Mouse (Mus musculus) forebrain, embryonic 14.5 days (tissue): ENCODE data around the gene Rhoj. TPM values are rescaled to one million over a fixed set of nuclear protein-coding genes. Genes with fewer than 3 reads are reported as not detected.

Experiments used
- ATAC-seq: fragments of 200-750 bp; cut with Nextera tagmentation; 2 replicates; pipeline ENCODE4 v1.8.0; 2017; ENCODE audit warnings: mild to moderate bottlenecking, moderate library complexity
- DNase-seq: peaks from one replicate; pipeline ENCODE4 v3.0.0-alpha.2; 2015; ENCODE audit warnings: low spot score
- H3K27ac ChIP-seq: fragments of 300-500 bp; sonication (generic); 2 replicates; pipeline ENCODE4 v1.5.1; 2014; ENCODE audit warnings: low read depth, mild to moderate bottlenecking, control low read depth, low read length, moderate library complexity
- H3K27me3 ChIP-seq: fragments of 300-500 bp; sonication (generic); replicated peaks from 2 replicates; pipeline ENCODE4 v1.6.1; 2014; ENCODE audit warnings: low read length, control low read depth, mixed read lengths; ENCODE audit not compliant: control insufficient read depth, insufficient read depth
- H3K36me3 ChIP-seq: fragments of 300-500 bp; sonication (generic); 2 replicates; pipeline ENCODE4 v1.6.1; 2014; ENCODE audit warnings: low read length, control low read depth; ENCODE audit not compliant: control insufficient read depth, insufficient read depth
- H3K4me1 ChIP-seq: fragments of 300-500 bp; sonication (generic); 2 replicates; pipeline ENCODE4 v1.6.1; 2014; ENCODE audit warnings: antibody characterized with exemption, low read length, control low read depth; ENCODE audit not compliant: control insufficient read depth, insufficient read depth
- H3K4me2 ChIP-seq: fragments of 300-500 bp; sonication (generic); 2 replicates; pipeline ENCODE4 v1.6.1; 2014; ENCODE audit warnings: mild to moderate bottlenecking, control low read depth, low read length
- H3K4me3 ChIP-seq: fragments of 300-500 bp; sonication (generic); 2 replicates; pipeline ENCODE4 v1.5.1; 2014; ENCODE audit warnings: low read depth, low read length, control low read depth
- H3K9ac ChIP-seq: fragments of 300-500 bp; sonication (generic); 2 replicates; pipeline ENCODE4 v1.6.1; 2014; ENCODE audit warnings: mild to moderate bottlenecking, low read length, control low read depth, moderate library complexity
- H3K9me3 ChIP-seq: fragments of 300-500 bp; sonication (generic); replicated peaks from 2 replicates; pipeline ENCODE4 v1.6.1; 2016; ENCODE audit warnings: low read length, control low read depth, mixed read lengths; ENCODE audit not compliant: control insufficient read depth
- WGBS: fragments of 180-500 bp; shearing (Covaris S2); extraction: QIAGEN DNeasy Blood & Tissue Kit; methylation state at CpG from one replicate; pipeline ENCODE4 v1.1.7; 2014; 5-methylcytosine and 5-hydroxymethylcytosine counted together
- polyA plus RNA-seq: library from polyadenylated mRNA; unstranded; fragments of >200 nt; fragmentation: Nextera tagmentation; extraction: Ambion mirVana; gene quantifications from 2 replicates; pipeline ENCODE4 v1.2.1, GENCODE M21; 2014

Rhoj gene
- polyA plus RNA-seq, 1 experiment from 2014 or later = 22.5 TPM

GRCm38 (mm10) chr12:75369418-75369851 is 61.3 kb downstream of the Rhoj start:
- DNase-seq (no peak), ATAC-seq (no peak)
- Histone ChIP-seq H3K4me2 (no peak overlapping the region), H3K4me3 (no peak overlapping the region), H3K27me3 (no peaks in the 10 kb centered on the region), H3K9me3 (no peaks in the 10 kb centered on the region), H3K36me3 (no peaks in the 10 kb centered on the region), H3K9ac (no peak overlapping the region), H3K4me1 (no peaks in the 10 kb centered on the region), H3K27ac (no peak overlapping the region)
- WGBS = 86% methylated on average over 2 of the region's 2 CpGs

- Histone ChIP-seq H3K4me3 (no peak overlapping the region), H3K4me2 (no peak overlapping the region), H3K9me3 (no peaks in the 10 kb centered on the region), H3K27me3 (no peaks in the 10 kb centered on the region), H3K27ac (no peak overlapping the region), H3K36me3 (no peaks in the 10 kb centered on the region), H3K9ac (no peak overlapping the region), H3K4me1 (no peaks in the 10 kb centered on the region)
- ATAC-seq (no peak), DNase-seq (no peak)
- WGBS = 91% methylated on average over 10 of the region's 10 CpGs
Measured at GRCm38 (mm10) chr12:75374437-75374836, 66.3 kb downstream of the Rhoj start.

GRCm38 (mm10) chr12:75375060-75375459 is 66.9 kb downstream of the Rhoj start:
- DNase-seq = no peak
- Histone ChIP-seq H3K27me3 (no peaks in the 10 kb centered on the region), H3K4me1 (no peaks in the 10 kb centered on the region), H3K4me3 (no peak overlapping the region), H3K9me3 (no peaks in the 10 kb centered on the region), H3K9ac (no peak overlapping the region), H3K27ac (no peak overlapping the region), H3K36me3 (no peaks in the 10 kb centered on the region), H3K4me2 (no peak overlapping the region)
- no peak for ATAC-seq
- 89% methylated on average over 12 of the region's 12 CpGs for whole genome bisulfite sequencing

DNA sequence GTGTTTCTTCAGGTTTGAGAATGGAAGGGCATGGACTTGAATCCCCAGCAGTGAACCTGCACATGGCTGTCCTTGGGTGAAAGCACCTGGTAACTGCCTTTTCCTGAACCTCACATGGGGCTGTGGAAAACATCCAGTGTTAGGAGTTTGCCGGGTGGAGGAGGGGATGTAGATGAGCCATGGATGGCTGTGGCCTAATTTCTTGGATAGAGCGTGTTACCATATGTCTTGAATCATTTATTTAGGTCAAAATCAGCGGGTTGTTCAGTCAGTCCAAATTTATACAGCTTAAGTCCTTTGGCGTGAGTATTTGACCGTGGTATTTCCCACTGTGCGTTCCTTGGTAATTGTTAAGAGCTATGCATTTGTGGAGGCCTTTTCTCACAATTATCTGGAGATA is 68.0 kb downstream of the Rhoj start:
- 85% methylated on average over 6 of the region's 6 CpGs for WGBS
- Histone ChIP-seq H3K36me3 (no peaks in the 10 kb centered on the region), H3K9ac (no peak overlapping the region), H3K4me3 (no peak overlapping the region), H3K27ac (no peak overlapping the region), H3K9me3 (no peaks in the 10 kb centered on the region), H3K27me3 (no peaks in the 10 kb centered on the region), H3K4me2 (no peak overlapping the region), H3K4me1 (no peaks in the 10 kb centered on the region)
- ATAC-seq (no peak), DNase-seq (no peak)

DNA sequence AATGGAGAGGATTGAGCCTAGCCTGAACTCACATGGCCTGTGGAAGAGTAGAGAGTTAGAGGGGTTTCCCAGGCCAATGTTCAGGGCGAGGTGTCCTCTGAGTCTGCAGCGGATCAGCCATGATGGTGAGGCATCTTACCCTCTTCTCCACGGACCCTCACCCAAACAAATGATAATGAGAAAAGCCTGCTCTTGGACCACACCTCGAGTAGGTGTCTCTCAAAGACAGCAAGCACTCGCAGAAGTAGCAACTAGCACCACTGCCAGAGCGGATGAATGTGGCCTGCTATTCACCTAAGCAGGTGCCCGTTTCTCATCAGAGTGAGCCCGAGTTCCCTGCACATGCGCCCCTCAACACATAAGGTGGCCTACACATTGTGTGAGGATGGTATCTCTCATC is 78.6 kb downstream of the Rhoj start:
- H3K4me1 ChIP-seq = no peaks in the 10 kb centered on the region
- DNase-seq (no peak), ATAC-seq (no peak)
- no peak overlapping the region for H3K9ac ChIP-seq
- no peaks in the 10 kb centered on the region for H3K36me3 ChIP-seq
- no peak overlapping the region for H3K4me2 ChIP-seq
- H3K4me3 ChIP-seq = no peak overlapping the region
- H3K27me3 ChIP-seq = no peaks in the 10 kb centered on the region
- no peak overlapping the region for H3K27ac ChIP-seq
- WGBS = 93% methylated on average over 9 of the region's 9 CpGs
- no peaks in the 10 kb centered on the region for H3K9me3 ChIP-seq

- Histone ChIP-seq H3K4me2 (no peak overlapping the region), H3K4me1 (no peaks in the 10 kb centered on the region), H3K9me3 (no peaks in the 10 kb centered on the region), H3K27ac (no peak overlapping the region), H3K9ac (no peak overlapping the region), H3K27me3 (no peaks in the 10 kb centered on the region), H3K36me3 (no peaks in the 10 kb centered on the region), H3K4me3 (no peak overlapping the region)
- WGBS = 86% methylated on average over 8 of the region's 8 CpGs
- DNase-seq (no peak), ATAC-seq (no peak)
Measured at GRCm38 (mm10) chr12:75387156-75387555, 79.0 kb downstream of the Rhoj start.

- Histone ChIP-seq H3K4me3 (no peak overlapping the region), H3K27ac (no peak overlapping the region), H3K4me1 (no peaks in the 10 kb centered on the region), H3K9ac (no peak overlapping the region), H3K27me3 (no peaks in the 10 kb centered on the region), H3K4me2 (no peak overlapping the region), H3K9me3 (no peaks in the 10 kb centered on the region), H3K36me3 (no peaks in the 10 kb centered on the region)
- ATAC-seq = no peak
- WGBS = 95% methylated on average over 15 of the region's 15 CpGs
- no peak for DNase-seq
Measured at GRCm38 (mm10) chr12:75387846-75388245, 79.7 kb downstream of the Rhoj start.

- H3K9me3 ChIP-seq = no peaks in the 10 kb centered on the region
- H3K27ac ChIP-seq = no peak overlapping the region
- no peaks in the 10 kb centered on the region for H3K4me1 ChIP-seq
- no peak overlapping the region for H3K4me3 ChIP-seq
- no peaks in the 10 kb centered on the region for H3K36me3 ChIP-seq
- DNase-seq (no peak), ATAC-seq (no peak)
- H3K4me2 ChIP-seq = no peak overlapping the region
- no peaks in the 10 kb centered on the region for H3K27me3 ChIP-seq
- WGBS = 92% methylated on average over 9 of the region's 9 CpGs
- H3K9ac ChIP-seq = no peak overlapping the region
Measured at GRCm38 (mm10) chr12:75388521-75388920, 80.4 kb downstream of the Rhoj start.

GRCm38 (mm10) chr12:75389308-75390135 is 81.4 kb downstream of the Rhoj start:
- H3K9me3 ChIP-seq = no peaks in the 10 kb centered on the region
- no peak overlapping the region for H3K9ac ChIP-seq
- H3K27me3 ChIP-seq = no peaks in the 10 kb centered on the region
- H3K4me2 ChIP-seq = peak overlapping the region; percentile 26
- DNase-seq (peak; percentile 77), ATAC-seq (peak; percentile 81)
- no peak overlapping the region for H3K27ac ChIP-seq
- H3K36me3 ChIP-seq = no peaks in the 10 kb centered on the region
- no peak overlapping the region for H3K4me3 ChIP-seq
- no peaks in the 10 kb centered on the region for H3K4me1 ChIP-seq
- 42% methylated on average over 20 of the region's 20 CpGs for WGBS
